ENCODE assay signal across 7 mouse cellular contexts in genomic region chr4:124693135-124693894, GRCm38 (mm10). TPM values are rescaled to one million over a fixed set of nuclear protein-coding genes. Genes with fewer than 3 reads are reported as not detected.
DNase-seq lines count a peak whose midpoint lies in the region; ATAC-seq lines count a peak whose summit lies in the region.

TSS of gene Utp11 (minus strand) at chr4:124693600.

- DNase-seq in adrenal gland, postnatal 10 days, result peak; percentile 88
- peak; percentile 95 for DNase-seq in embryo, embryonic 11 days
- peak; percentile 87 for DNase-seq in gastrocnemius, postnatal 25 days
- DNase-seq in left cerebral cortex, postnatal 14 days (ENCODE audit: low spot score in 2 of 2), result peak; percentile 86 to 91
- peak; percentile 75 to 84 for DNase-seq in right cerebral cortex, postnatal 36 days (ENCODE audit: low spot score in 2 of 2)

- no peaks in the 10 kb centered on the region for H3K36me3 ChIP-seq in intestine, embryonic 15.5 days

- intact Hi-C loops in left cerebral cortex, postnatal 14 days (cut with DNase I), result no loop called here

- H3K27ac ChIP-seq in intestine, embryonic 15.5 days, result peak within 1 kb of the TSS; percentile 65

- H3K9me3 ChIP-seq in intestine, embryonic 15.5 days, result no peaks in the 10 kb centered on the region

- no peaks in the 10 kb centered on the region for H3K27me3 ChIP-seq in intestine, embryonic 15.5 days (replicated peaks)

- peak; percentile 96 for ATAC-seq in intestine, embryonic 15.5 days
- ATAC-seq in megakaryocyte-erythroid progenitor cell, adult 5-6 weeks (replicated peaks; ENCODE audit: low FRiP score, low TSS enrichment, poor library complexity, severe bottlenecking), result peak; percentile 95

- peak within 1 kb of the TSS; percentile 68 for H3K4me2 ChIP-seq in intestine, embryonic 15.5 days (replicated peaks)

- peaks cover 7% of the 10 kb centered on the region; the same call in 1 of the 2 replicates for H3K4me1 ChIP-seq in intestine, embryonic 15.5 days (replicated peaks)

- peak within 1 kb of the TSS; percentile 74 for H3K4me3 ChIP-seq in intestine, embryonic 15.5 days (replicated peaks)

- under 1% methylated on average over 43 of the region's 43 CpGs for WGBS in intestine, embryonic 15.5 days

- H3K9ac ChIP-seq in intestine, embryonic 15.5 days, result peak within 1 kb of the TSS; percentile 83

RNA-seq across cellular contexts. Expression of gene Utp11, which starts in this region (rescaled TPM):
- 10 to 100 TPM; 29.4 to 29.9 TPM for total RNA-seq in adrenal gland, postnatal 10 days (2021)
- total RNA-seq in gastrocnemius, postnatal 25 days (2021), result 10 to 100 TPM; 16.1 to 18.3 TPM
- polyA plus RNA-seq in intestine, embryonic 15.5 days (2015; fragmentation: Nextera tagmentation; extraction: Ambion mirVana), result 58.7 and 67.6 TPM in 2 replicates
- total RNA-seq in left cerebral cortex, postnatal 14 days (2021), result 10 to 100 TPM; 14.1 to 14.3 TPM
- 54.9 and 55.0 TPM in 2 replicates for total RNA-seq in megakaryocyte-erythroid progenitor cell, adult 5-6 weeks (2014; fragmentation: Nextera tagmentation)
- total RNA-seq in megakaryocyte-erythroid progenitor cell, adult 5-6 weeks (2017), result 101 and 103 TPM in 2 replicates

Comparison
In these comparisons a context has a peak if more than half of its experiments do, and no peak if none do; other contexts are left out.
1. Peak in every context shown above with its lines: DNase-seq, ATAC-seq, H3K4me3 ChIP-seq and H3K27ac ChIP-seq.